Mouse (Mus musculus): ENCODE results near the gene Slc30a10.

Slc30a10 gene

DNA sequence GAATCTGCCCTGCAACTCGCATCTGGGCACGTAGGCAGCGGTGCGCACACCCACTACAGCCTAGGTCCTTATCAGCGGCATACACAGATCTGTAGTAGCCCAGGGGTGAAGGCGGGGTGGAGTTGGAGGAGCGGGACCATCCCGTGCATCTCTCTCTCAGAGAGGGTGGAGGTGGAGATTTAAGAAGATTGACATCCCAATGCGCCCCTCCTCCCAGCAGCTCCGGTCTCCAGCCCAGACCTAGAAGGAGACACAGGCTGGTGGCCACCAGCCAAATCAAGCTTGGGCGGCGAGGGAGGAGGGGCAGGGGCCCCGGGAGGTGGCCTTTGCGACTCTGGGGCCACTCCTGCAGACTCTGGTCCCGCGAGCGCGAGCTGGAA lies at the start of gene Slc30a10:
Gene Slc30a10 (plus strand): TSS at position 274 of the 380 bp plus-strand sequence.
- no peak for DNase-seq (ENCODE audit: low spot score)

- DNase-seq (ENCODE audit: low spot score) = no peak
Observed at GRCm38 (mm10) chr1:185405921-185406320, 48.7 kb upstream of the Slc30a10 start.

- DNase-seq (ENCODE audit: low spot score) = no peak
Observed at GRCm38 (mm10) chr1:185409831-185410230, 44.8 kb upstream of the Slc30a10 start.

GRCm38 (mm10) chr1:185418011-185418410 lies 36.6 kb upstream of the Slc30a10 start:
- DNase-seq (ENCODE audit: low spot score) = no peak

GRCm38 (mm10) chr1:185419805-185420204 lies 34.8 kb upstream of the Slc30a10 start:
- no peak for DNase-seq (ENCODE audit: low spot score)

DNA sequence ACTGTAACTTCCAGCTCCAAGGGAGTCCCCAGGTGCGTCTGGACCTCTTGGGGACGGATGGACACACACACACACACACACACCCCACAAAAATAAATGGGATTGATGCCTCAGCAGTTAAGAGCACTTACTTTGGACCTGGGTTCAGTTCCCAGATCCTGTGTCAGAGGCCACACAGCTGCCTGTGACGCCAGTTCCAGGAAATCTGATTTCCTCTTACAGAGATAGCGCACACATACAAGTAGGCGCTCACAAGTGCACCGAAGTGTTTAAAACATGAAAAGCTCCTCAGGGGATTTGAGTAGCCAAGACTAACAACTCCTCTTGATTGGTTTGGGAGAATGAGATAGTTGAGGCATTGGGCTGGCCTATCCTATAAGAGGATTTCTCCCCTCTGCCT lies 33.9 kb upstream of the Slc30a10 start:
- DNase-seq (ENCODE audit: low spot score) = no peak

DNA sequence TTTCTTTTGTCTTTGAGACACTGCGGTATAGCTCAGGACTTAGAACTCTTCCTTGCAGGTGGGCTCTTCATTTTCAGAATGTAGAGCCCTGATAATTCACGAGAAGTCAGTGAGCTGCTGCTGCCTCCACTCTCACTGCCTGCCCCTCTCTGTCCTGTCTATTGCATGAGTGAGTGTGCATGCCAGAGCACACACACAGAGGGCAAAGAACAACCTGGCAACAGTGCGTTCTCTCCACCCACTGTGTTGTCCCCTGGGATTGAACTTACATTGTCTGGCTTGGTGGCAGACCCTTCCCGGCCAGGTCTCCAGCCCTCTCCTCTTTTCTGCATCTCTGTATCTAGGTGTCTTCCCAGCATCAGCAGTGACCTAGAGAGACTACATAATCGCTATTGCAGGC lies 28.1 kb upstream of the Slc30a10 start:
- DNase-seq (ENCODE audit: low spot score) = no peak

DNA sequence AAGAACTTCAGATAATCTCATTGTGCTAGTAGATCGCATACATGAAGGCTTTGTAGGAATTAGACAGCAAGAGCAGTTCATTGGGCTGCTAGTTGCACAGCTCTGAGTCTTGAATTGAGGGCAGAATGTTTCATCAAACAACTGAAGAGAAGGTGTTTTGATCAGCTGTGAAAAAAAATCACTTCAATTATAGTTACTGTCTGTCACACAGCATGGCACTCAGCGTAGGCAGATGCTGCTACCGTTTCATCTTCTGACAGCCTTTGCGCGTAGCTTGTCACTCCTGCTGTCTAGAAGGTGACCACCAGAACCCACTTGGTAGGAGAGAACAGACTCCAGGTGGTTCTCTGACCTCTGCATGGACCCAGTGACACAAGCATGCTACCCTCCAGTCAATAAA lies 24.2 kb upstream of the Slc30a10 start:
- no peak for DNase-seq (ENCODE audit: low spot score)

DNA sequence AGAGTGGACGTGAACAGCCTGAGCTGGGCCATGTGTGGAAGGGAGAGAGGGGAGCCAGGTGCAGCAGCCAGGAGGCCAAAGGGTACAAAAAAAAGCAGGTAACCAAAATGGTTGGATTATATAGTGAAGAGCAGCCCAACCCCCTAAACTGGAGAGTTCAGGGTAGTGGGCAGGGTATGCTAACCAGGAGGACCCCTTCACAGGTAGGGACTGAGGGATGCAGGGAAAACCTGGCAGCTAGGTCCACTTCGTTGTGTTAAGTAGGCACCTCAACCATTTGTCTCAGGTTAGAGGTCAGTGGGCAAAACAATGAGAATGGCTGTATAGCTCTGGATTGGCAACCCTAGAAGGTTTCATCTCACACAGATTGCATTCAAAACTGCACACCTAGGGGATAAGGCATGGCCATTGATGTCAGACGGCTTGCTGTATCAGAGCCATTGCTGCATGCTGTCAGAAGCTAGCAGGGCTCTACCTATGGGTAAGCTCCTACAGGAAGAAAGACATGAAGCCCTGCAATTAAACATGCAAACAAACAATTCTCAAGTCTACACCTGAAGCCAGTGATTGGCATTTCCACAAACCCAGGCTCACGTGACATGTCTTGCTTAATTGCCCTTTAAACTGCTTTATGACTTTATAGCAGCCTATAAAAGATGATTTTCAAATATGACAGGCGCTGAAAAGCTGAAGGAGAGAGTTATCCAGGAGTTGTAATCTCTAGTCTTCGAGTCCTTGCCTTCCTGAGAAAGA lies 23.2 kb upstream of the Slc30a10 start:
- no peak for DNase-seq (ENCODE audit: low spot score)

DNA sequence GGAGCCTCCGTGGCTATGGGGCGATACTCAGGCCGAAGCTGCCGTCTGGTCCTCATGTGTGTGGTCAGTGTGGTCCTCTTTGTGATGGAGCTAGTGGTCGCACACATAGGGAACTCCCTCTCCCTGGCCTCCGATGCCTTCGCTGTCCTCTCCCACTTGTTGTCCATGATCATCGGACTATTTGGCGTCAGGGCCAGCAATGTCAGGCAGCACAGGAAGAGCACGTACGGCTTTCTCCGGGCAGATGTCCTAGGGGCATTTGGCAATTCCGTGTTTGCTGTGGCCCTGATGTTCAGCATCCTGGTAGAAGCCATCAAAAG lies 22.7 kb upstream of the Slc30a10 start:
- DNase-seq (ENCODE audit: low spot score) = no peak

DNA sequence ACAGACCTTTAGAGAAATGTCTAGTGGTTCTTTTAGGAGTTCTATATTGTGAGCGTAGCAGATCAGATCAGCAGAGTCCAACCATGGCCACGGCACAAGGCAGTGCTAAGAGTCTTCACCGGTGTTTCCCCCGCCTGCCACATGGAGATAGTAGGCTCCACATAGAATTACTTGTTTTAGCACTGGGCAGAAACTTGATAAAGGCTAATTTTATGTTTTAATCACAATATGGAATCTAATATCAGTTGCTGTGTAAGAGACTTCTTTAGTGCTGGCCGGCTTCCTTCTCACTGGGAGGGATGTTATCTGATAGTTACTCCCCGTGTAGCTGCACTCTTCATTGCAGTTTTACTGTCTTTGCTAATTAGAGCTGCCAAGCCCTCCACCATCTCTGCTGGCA lies 21.5 kb upstream of the Slc30a10 start:
- no peak for DNase-seq (ENCODE audit: low spot score)

GRCm38 (mm10) chr1:185438841-185439580 lies 15.6 kb upstream of the Slc30a10 start:
- DNase-seq (ENCODE audit: low spot score) = no peak

- no peak for DNase-seq (ENCODE audit: low spot score)
Observed at GRCm38 (mm10) chr1:185441703-185442472, 12.8 kb upstream of the Slc30a10 start.

GRCm38 (mm10) chr1:185448936-185449335 lies 5.7 kb upstream of the Slc30a10 start:
- no peak for DNase-seq (ENCODE audit: low spot score)

GRCm38 (mm10) chr1:185449727-185450126 lies 4.9 kb upstream of the Slc30a10 start:
- no peak for DNase-seq (ENCODE audit: low spot score)

- DNase-seq (ENCODE audit: low spot score) = no peak
Observed at GRCm38 (mm10) chr1:185451077-185451476, 3.6 kb upstream of the Slc30a10 start.

- DNase-seq (ENCODE audit: low spot score) = no peak
Observed at GRCm38 (mm10) chr1:185451495-185451894, 3.2 kb upstream of the Slc30a10 start.

GRCm38 (mm10) chr1:185452461-185452860 lies 2.2 kb upstream of the Slc30a10 start:
- DNase-seq (ENCODE audit: low spot score) = no peak

DNA sequence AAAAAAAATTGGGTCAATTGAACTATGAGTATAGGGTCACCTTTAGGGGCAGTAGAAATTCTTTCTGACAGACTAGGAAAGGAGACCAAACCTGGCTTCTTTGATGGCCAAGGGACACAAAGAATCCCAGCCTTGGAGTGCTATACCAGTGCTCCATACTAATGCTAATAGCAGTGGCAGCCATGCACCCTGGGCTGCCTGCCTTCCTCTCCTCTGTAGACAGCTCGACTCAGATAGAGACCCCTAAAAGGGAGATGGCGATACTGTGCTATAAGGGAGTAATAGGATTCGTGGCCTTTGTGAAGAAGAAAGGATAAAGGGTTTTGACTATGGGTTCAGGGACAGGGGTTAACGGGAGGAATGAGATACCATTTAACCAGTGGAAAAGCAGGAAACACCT lies 504 bp upstream of the Slc30a10 start:
- DNase-seq (ENCODE audit: low spot score) = no peak

- DNase-seq (ENCODE audit: low spot score) = no peak
Observed at GRCm38 (mm10) chr1:185454955-185455701, 480 bp downstream of the Slc30a10 start.

GRCm38 (mm10) chr1:185456327-185456726 lies 1.7 kb downstream of the Slc30a10 start:
- no peak for DNase-seq (ENCODE audit: low spot score)

DNA sequence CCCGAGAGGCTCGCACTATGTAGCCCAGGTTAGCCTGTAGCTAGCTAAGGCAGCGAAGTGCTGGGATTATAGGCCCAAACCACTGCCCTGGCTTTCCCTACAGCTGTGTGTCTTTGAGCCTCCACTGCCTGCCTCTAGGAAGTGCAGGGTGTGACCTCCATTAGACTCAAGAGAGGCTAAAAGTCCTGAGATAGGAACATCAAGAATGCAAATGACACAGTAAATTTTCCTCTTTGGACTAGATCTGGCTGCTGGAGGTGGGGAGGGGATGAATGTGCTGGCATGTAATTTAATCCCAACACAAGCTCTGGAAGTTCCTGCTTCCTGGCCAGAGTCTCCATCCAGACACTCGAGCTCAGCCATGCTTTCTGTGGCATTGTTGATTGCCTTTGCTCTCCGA lies 5.4 kb downstream of the Slc30a10 start:
- DNase-seq (ENCODE audit: low spot score) = no peak

Measured in ovary, adult 18-20 months (tissue).